Mouse (Mus musculus) forebrain, postnatal 0 days (tissue): ENCODE measurements around the gene D11Wsu47e. TPM values are rescaled to one million over a fixed set of nuclear protein-coding genes. Genes with fewer than 3 reads are reported as not detected.
A peak's percentile ranks its signal among the peaks of the same experiment; 100 is the strongest.

Experiments used
- ATAC-seq: fragments of 200-750 bp; cut with Nextera tagmentation; 2 replicates; pipeline ENCODE4 v1.8.0; 2017; ENCODE audit warnings: mild to moderate bottlenecking, moderate library complexity
- DNase-seq: peaks from one replicate; pipeline ENCODE4 v3.0.0-alpha.2; 2015
- H3K27ac ChIP-seq: fragments of 300-500 bp; sonication (generic); 2 replicates; pipeline ENCODE4 v1.5.1; 2014; ENCODE audit warnings: low read depth, mild to moderate bottlenecking, antibody characterized with exemption, low read length, moderate library complexity, mixed read lengths
- H3K27me3 ChIP-seq: fragments of 300-500 bp; sonication (generic); 2 replicates; pipeline ENCODE4 v1.6.1; 2014; ENCODE audit warnings: mild to moderate bottlenecking, low read length, mixed read lengths; ENCODE audit not compliant: insufficient read depth
- H3K36me3 ChIP-seq: fragments of 300-500 bp; sonication (generic); 2 replicates; pipeline ENCODE4 v1.6.1; 2014; ENCODE audit warnings: mild to moderate bottlenecking, moderate library complexity; ENCODE audit not compliant: insufficient read depth
- H3K4me1 ChIP-seq: fragments of 300-500 bp; sonication (generic); 2 replicates; pipeline ENCODE4 v1.6.1; 2014; ENCODE audit warnings: antibody characterized with exemption; ENCODE audit not compliant: insufficient read depth
- H3K4me2 ChIP-seq: fragments of 300-500 bp; sonication (generic); 2 replicates; pipeline ENCODE4 v1.6.1; 2014; ENCODE audit warnings: low read depth, mild to moderate bottlenecking, moderate library complexity
- H3K4me3 ChIP-seq: fragments of 300-500 bp; sonication (generic); 2 replicates; pipeline ENCODE4 v1.5.1; 2014; ENCODE audit warnings: low read depth, low read length, mixed read lengths
- H3K9ac ChIP-seq: fragments of 300-500 bp; sonication (generic); 2 replicates; pipeline ENCODE4 v1.6.1; 2014; ENCODE audit warnings: mild to moderate bottlenecking
- H3K9me3 ChIP-seq: fragments of 300-500 bp; sonication (generic); 2 replicates; pipeline ENCODE4 v1.6.1; 2016; ENCODE audit warnings: low read length
- CTCF ChIP-seq: sonication (generic); IDR thresholded peaks from 2 replicates; pipeline ENCODE4 v1.5.1; 2016; ENCODE audit warnings: antibody characterized with exemption, control low read depth, low read depth
- WGBS: fragments of 180-500 bp; shearing (Covaris S2); extraction: QIAGEN DNeasy Blood & Tissue Kit; methylation state at CpG from one replicate; pipeline ENCODE4 v1.1.7; 2014; 5-methylcytosine and 5-hydroxymethylcytosine counted together
- polyA plus RNA-seq: library from polyadenylated mRNA; unstranded; fragments of >200 nt; fragmentation: Nextera tagmentation; extraction: Ambion mirVana; gene quantifications from 2 replicates; pipeline ENCODE4 v1.2.1, GENCODE M21; 2015
- total RNA-seq: library from RNA; depleted of rRNA; stranded (reverse); fragments of >200 nt; gene quantifications from 2 replicates; pipeline ENCODE4 v1.2.3, GENCODE M21; 2014

The D11Wsu47e gene
- total and polyA plus RNA-seq, 2 experiments from 2014 or later = 25.7 to 36.7 TPM

DNA sequence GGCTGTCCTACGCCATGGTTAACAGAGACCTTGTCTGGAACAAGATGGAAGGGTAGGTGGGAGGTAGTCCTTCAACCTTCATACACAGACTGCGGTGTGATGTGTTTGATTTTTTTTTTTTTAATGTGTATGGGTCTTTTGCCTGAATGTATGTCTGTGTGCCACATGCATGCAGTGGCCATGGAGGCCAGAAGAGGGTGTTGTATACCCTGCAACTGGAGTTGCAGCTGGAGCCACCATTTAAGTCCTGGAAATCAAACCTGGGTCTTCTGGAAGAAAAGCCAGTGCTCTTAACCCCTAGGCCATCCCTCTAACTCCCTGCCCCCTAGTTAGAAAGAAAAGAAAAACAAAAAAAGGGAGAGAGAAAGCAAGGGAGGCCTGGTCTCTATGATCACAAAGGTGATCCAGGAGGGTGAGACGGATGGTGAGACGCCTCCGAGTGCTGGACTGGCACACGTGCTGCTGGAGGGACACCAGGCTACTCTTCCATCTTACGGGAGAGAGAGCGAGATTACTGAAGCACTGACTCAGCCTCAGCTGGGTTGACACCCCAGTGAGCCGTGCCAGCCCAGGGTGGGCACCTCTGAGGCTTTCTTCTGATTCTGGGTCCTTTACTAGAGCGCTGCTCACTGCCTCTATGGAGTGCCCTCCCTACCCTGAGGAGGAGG, 47.9 kb downstream of the D11Wsu47e start:
- ATAC-seq (no peak), DNase-seq (no peak)
- TF ChIP-seq CTCF = no peak

DNA sequence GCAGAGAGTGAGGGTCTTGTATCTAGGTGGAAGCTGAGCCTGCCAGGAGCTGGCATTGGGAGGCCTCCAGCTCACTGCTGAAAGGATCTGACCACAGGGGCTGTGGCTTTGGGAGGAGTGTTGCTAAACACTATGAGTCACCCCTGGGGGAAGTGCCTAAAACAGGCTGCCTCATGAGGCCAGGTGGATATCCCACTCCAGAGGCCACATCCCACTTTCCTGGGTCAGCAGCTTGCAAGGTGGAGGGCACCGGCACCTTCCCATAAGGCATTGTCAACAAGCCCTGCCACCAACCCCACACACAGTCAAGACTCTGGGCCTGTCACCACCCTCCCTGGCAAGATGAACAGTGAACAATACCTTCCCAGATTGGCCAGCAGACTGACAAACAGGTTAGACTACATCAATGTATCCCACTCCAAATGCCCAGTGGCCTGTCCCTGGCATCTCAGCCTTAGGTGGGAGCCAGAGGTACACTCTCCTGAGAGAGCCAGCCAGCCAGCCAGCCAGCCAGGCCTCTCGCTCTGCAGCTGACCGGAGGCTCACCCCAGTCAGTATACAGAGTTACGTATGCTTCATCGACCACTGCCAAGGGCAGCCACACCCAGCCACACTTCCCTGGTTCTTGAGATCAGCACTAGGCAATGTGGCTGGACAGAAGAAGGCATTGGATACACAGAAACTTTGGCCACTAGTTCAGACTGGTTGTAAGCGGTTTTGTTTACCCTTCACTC, 49.6 kb downstream of the D11Wsu47e start:
- no peak for TF ChIP-seq CTCF
- DNase-seq (no peak), ATAC-seq (peak; percentile 20)
- Histone ChIP-seq H3K4me1 (no peaks in the 10 kb centered on the region), H3K4me2 (no peak overlapping the region), H3K27me3 (no peaks in the 10 kb centered on the region), H3K9me3 (no peaks in the 10 kb centered on the region), H3K9ac (no peak overlapping the region), H3K4me3 (no peak overlapping the region), H3K36me3 (peaks cover 8% of the 10 kb centered on the region), H3K27ac (no peak overlapping the region)
- 46% methylated on average over 6 of the region's 6 CpGs for WGBS

More for the DNA sequence above, 47.9 kb downstream of the D11Wsu47e start:
- Histone ChIP-seq H3K4me2 (no peak overlapping the region), H3K9me3 (no peaks in the 10 kb centered on the region), H3K9ac (no peak overlapping the region), H3K4me1 (no peaks in the 10 kb centered on the region), H3K27ac (no peak overlapping the region), H3K36me3 (peaks cover 25% of the 10 kb centered on the region), H3K4me3 (no peak overlapping the region), H3K27me3 (no peaks in the 10 kb centered on the region)
- WGBS = 93% methylated on average over 10 of the region's 10 CpGs

DNA sequence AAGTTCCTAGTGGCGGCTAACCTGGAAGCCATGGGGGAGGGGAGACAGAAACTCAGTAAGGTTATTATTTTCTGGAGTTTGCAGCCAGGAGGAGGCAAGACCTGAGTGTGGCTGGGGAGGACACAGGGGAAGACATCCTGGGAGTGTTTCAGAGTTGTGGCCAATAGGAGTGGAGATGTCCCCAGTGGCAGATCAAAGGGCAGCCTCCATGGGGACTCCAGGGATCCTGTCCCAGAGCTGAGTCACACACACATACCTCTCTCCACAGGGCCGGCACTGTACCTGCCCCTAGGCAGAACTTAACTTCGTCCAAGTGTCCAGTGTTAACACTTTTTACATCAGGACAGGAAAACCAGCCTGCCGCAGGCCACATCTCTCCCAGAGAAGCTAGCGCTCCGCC, 50.9 kb downstream of the D11Wsu47e start:
- Histone ChIP-seq H3K4me2 (no peak overlapping the region), H3K27me3 (no peaks in the 10 kb centered on the region), H3K4me3 (no peak overlapping the region), H3K27ac (no peak overlapping the region), H3K9ac (no peak overlapping the region), H3K36me3 (no peaks in the 10 kb centered on the region), H3K9me3 (no peaks in the 10 kb centered on the region), H3K4me1 (no peaks in the 10 kb centered on the region)
- no peak for TF ChIP-seq CTCF
- 80% methylated on average over 6 of the region's 6 CpGs for WGBS
- DNase-seq (no peak), ATAC-seq (no peak)

DNA sequence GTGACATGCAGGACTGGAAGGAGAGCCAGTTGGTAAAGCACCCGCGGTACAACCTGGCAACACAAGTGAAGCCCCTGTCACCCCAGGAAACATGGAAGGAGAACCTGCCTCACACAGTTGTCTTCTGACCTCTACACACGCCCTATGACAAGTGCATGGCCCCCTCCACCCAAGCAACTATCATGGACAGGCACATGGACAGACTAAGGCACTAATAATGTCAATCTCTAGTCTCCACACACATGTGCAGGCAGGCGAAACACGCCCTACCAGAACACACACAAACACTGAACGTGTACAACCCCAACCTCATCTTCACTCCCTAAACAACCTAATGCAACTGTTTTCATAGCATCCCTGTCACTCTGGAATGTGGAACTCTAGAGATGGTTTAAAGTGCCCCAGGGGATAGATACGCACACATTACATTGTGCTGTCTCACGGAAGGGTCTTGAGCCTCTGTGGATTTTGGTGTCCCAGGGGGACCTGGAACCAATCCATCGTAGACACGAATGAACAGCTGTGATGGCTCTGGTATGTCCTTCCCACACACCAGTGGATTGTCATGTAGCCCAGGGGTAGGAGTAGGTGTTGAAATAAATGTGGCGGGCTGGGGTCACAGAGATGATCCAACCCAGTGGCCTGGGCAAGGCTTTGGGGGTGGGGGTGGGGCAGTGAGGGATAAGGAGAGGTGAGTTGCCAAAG, 52.8 kb downstream of the D11Wsu47e start:
- 86% methylated on average over 11 of the region's 11 CpGs for WGBS
- Histone ChIP-seq H3K4me3 (no peak overlapping the region), H3K9ac (no peak overlapping the region), H3K4me2 (no peak overlapping the region), H3K9me3 (no peaks in the 10 kb centered on the region), H3K36me3 (no peaks in the 10 kb centered on the region), H3K27me3 (no peaks in the 10 kb centered on the region), H3K4me1 (no peaks in the 10 kb centered on the region), H3K27ac (no peak overlapping the region)
- no peak for ATAC-seq
- TF ChIP-seq CTCF = no peak
- no peak for DNase-seq

DNA sequence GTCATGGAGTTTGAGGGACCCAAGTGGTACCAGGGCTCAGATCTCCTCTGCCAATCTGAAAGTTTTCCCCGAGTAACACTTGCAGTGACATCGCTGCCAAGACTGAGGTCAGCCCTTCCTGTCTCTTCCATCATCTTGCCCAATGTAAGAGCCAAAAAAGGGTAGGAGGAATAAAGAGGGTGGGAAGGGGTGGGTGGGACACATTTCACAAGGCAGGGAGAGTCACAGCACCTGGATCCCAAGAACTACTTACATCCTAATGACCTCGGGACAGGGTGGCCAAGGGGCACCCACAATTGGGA, 53.3 kb downstream of the D11Wsu47e start:
- 81% methylated on average over 3 of the region's 3 CpGs for WGBS
- no peak overlapping the region for H3K4me2 ChIP-seq
- TF ChIP-seq CTCF = no peak
- no peak overlapping the region for H3K9ac ChIP-seq
- H3K9me3 ChIP-seq = no peaks in the 10 kb centered on the region
- no peak overlapping the region for H3K27ac ChIP-seq
- H3K4me3 ChIP-seq = no peak overlapping the region
- no peaks in the 10 kb centered on the region for H3K36me3 ChIP-seq
- no peak for DNase-seq
- H3K4me1 ChIP-seq = no peaks in the 10 kb centered on the region
- no peak for ATAC-seq
- H3K27me3 ChIP-seq = no peaks in the 10 kb centered on the region

DNA sequence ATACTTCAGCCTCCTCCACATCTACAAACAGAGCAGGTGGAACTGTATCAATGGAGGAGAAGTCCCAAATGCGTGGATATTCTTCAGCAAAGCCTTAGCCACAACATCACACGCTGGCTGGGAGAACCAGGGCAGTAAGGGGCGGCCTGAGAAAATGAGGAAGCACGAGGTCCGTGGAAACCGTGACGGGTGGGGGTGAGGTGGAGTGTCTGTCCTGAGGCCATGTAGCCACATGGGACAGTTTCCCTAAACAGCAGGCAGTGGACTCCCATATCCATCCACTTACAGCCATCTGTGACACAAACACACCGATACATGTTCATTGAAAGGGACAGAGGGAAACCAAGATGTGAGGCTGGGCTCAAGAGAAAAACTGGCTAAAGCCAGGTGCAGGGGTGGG, 53.7 kb downstream of the D11Wsu47e start:
- no peak overlapping the region for H3K9ac ChIP-seq
- H3K4me2 ChIP-seq = no peak overlapping the region
- WGBS = 77% methylated on average over 8 of the region's 8 CpGs
- H3K27me3 ChIP-seq = no peaks in the 10 kb centered on the region
- no peaks in the 10 kb centered on the region for H3K36me3 ChIP-seq
- H3K9me3 ChIP-seq = no peaks in the 10 kb centered on the region
- ATAC-seq (no peak), DNase-seq (no peak)
- H3K27ac ChIP-seq = no peak overlapping the region
- TF ChIP-seq CTCF = no peak
- no peaks in the 10 kb centered on the region for H3K4me1 ChIP-seq
- H3K4me3 ChIP-seq = no peak overlapping the region

DNA sequence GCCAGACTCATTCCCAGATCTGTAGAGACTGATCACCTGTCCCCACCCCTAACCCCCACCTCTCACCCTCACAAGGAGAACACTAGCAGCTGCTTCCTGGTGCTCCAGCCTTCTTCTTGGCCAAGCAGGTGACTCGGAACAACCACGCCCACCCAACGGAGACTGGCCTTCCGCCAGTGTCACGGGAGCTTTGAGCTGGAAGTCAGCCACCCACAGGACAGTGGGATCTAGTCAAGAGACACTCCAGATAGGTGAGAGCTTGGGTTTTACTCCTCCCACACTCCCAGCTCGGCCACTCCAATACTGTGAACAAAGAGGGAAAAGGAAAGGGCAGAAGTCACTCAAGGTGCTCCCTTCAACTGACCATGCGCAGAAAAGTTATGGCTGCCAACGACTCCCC, 55.0 kb downstream of the D11Wsu47e start:
- H3K4me3 ChIP-seq = no peak overlapping the region
- H3K4me1 ChIP-seq = no peaks in the 10 kb centered on the region
- DNase-seq = no peak
- WGBS = 78% methylated on average over 8 of the region's 8 CpGs
- no peak for TF ChIP-seq CTCF
- no peak overlapping the region for H3K27ac ChIP-seq
- H3K9me3 ChIP-seq = no peaks in the 10 kb centered on the region
- H3K36me3 ChIP-seq = 0 out of 2 replicates have a peak, but pooled peaks cover 3% of the 10 kb centered on the region
- no peaks in the 10 kb centered on the region for H3K27me3 ChIP-seq
- H3K9ac ChIP-seq = no peak overlapping the region
- no peak overlapping the region for H3K4me2 ChIP-seq
- ATAC-seq = no peak
